Mouse (Mus musculus) hindbrain, embryonic 11.5 days (tissue): ENCODE measurements around the gene Naa38. TPM values are rescaled to one million over a fixed set of nuclear protein-coding genes. Genes with fewer than 3 reads are reported as not detected.

Experiments
- ATAC-seq: fragments of 200-750 bp; cut with Nextera tagmentation; 2 replicates; pipeline ENCODE4 v1.8.0; 2017; ENCODE audit warnings: mild to moderate bottlenecking, moderate TSS enrichment, moderate library complexity; ENCODE audit not compliant: low FRiP score
- DNase-seq: peaks from one replicate; pipeline ENCODE4 v3.0.0-alpha.2; 2015; ENCODE audit warnings: low spot score
- H3K27ac ChIP-seq: fragments of 300-500 bp; sonication (generic); 2 replicates; pipeline ENCODE4 v1.5.1; 2014; ENCODE audit warnings: mild to moderate bottlenecking, low read depth, low read length
- H3K27me3 ChIP-seq: fragments of 300-500 bp; sonication (generic); 2 replicates; pipeline ENCODE4 v1.6.1; 2014; ENCODE audit warnings: mild to moderate bottlenecking, low read length, moderate library complexity, mixed read lengths; ENCODE audit not compliant: control insufficient read depth, insufficient read depth
- H3K36me3 ChIP-seq: fragments of 300-500 bp; sonication (generic); 2 replicates; pipeline ENCODE4 v1.6.1; 2014; ENCODE audit warnings: mild to moderate bottlenecking, low read length, moderate library complexity, mixed read lengths; ENCODE audit not compliant: control insufficient read depth, insufficient read depth
- H3K4me1 ChIP-seq: fragments of 300-500 bp; sonication (generic); replicated peaks from 2 replicates; pipeline ENCODE4 v1.6.1; 2014; ENCODE audit warnings: low read length, mixed read lengths; ENCODE audit not compliant: control insufficient read depth, insufficient read depth
- H3K4me2 ChIP-seq: fragments of 300-500 bp; sonication (generic); replicated peaks from 2 replicates; pipeline ENCODE4 v1.6.1; 2014; ENCODE audit warnings: mild to moderate bottlenecking, low read depth, low read length
- H3K4me3 ChIP-seq: fragments of 300-500 bp; sonication (generic); 2 replicates; pipeline ENCODE4 v1.5.1; 2014; ENCODE audit warnings: low read depth, low read length
- H3K9ac ChIP-seq: fragments of 300-500 bp; sonication (generic); 2 replicates; pipeline ENCODE4 v1.6.1; 2014; ENCODE audit warnings: low read depth, low read length
- H3K9me3 ChIP-seq: fragments of 300-500 bp; sonication (generic); 2 replicates; pipeline ENCODE4 v1.6.1; 2016; ENCODE audit warnings: low read length; ENCODE audit not compliant: control insufficient read depth
- WGBS: fragments of 180-500 bp; shearing (Covaris S2); extraction: QIAGEN DNeasy Blood & Tissue Kit; methylation state at CpG from one replicate; pipeline ENCODE4 v1.1.7; 2014; 5-methylcytosine and 5-hydroxymethylcytosine counted together
- polyA plus RNA-seq: library from polyadenylated mRNA; unstranded; fragments of >200 nt; fragmentation: Nextera tagmentation; extraction: Ambion mirVana; gene quantifications from 2 replicates; pipeline ENCODE4 v1.2.1, GENCODE M21; 2014

Naa38 gene
- polyA plus RNA-seq, 1 experiment from 2014 or later = 120 TPM

DNA sequence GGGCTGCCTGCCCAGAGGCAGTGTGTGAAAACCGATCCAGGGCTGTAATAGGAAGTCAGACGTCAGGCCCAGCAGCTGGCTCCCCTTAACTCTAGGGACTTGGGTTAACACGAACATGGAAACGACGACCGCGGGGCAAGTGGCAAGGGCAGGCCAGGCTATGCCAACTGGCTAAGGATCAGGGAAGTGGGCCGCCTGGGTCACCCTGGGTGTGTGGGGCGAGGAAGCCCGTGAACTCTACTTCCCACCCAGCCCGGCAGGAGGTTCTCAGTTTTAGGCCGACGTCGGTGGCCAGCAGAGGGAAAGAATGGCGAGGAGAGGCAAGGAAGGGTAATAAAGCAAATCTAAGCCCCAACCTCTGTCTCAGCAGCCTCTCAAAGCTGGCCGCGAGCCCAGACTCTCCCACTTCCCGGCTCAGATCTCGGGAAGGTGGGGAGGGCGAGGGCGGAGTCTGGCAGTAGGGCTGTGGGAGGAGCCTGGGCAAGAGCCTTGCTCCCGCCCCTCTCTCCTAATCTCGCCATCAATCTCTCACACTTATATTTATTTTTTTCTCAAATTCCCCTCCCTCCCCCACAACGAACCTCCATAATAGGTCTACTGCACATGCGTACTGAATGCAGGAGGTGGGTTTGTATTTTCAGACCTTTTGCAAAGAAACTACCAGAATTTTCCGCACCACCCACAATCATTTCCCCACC lies 29.0 kb upstream of the Naa38 start:
- DNase-seq (peak; percentile 90), ATAC-seq (peak; percentile 75)
- peak overlapping the region; percentile 100 for H3K27ac ChIP-seq
- peaks cover 22% of the 10 kb centered on the region for H3K4me1 ChIP-seq
- WGBS = 1% methylated on average over 26 of the region's 26 CpGs
- H3K27me3 ChIP-seq = no peaks in the 10 kb centered on the region
- H3K36me3 ChIP-seq = no peaks in the 10 kb centered on the region
- no peaks in the 10 kb centered on the region for H3K9me3 ChIP-seq
- peak overlapping the region; percentile 84 for H3K4me2 ChIP-seq
- H3K9ac ChIP-seq = peak overlapping the region; percentile 57
- peak overlapping the region; percentile 95 for H3K4me3 ChIP-seq

DNA sequence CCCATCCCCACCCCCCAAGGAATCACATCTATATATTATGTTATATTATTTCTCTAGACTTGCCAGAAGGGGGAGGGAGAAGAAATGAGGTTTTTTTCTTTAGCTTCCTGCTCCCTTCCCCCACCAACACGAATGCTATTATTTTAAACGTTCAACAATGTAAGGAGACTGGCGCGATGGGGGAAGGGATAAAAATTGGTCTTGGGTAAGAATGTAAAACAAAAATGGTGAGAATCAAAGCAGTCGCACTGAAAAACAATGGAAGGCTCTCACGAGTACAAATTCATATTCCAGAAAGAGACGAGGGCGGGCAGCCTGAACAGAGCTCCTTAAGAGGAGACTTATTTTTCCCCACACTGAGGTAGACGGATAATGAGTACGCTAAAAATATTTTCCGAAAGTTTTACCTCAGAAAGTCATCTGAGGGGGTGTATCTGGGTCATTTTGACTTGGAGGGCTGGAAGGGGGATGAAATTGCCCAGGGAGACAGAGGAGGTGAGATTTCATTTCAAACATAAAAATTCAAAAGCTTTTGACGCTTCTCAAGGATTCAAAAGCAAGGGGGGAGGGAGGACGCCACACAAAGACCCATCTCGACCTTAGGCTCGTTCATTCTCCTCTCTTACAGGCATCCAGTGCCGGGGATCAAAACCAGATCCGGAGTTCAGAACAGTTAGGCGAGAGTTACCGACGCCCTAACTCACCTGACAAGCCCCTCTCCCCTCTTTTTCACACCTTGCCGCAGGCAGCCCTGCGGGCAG lies 28.3 kb upstream of the Naa38 start:
- H3K4me3 ChIP-seq = peak overlapping the region; percentile 95
- ATAC-seq (no peak), DNase-seq (peak; percentile 68)
- H3K9ac ChIP-seq = peak overlapping the region; percentile 100
- no peaks in the 10 kb centered on the region for H3K36me3 ChIP-seq
- H3K4me2 ChIP-seq = peak overlapping the region; percentile 84
- peak overlapping the region; percentile 100 for H3K27ac ChIP-seq
- H3K9me3 ChIP-seq = no peaks in the 10 kb centered on the region
- no peaks in the 10 kb centered on the region for H3K27me3 ChIP-seq
- H3K4me1 ChIP-seq = peaks cover 29% of the 10 kb centered on the region
- WGBS = under 1% methylated on average over 22 of the region's 22 CpGs

DNA sequence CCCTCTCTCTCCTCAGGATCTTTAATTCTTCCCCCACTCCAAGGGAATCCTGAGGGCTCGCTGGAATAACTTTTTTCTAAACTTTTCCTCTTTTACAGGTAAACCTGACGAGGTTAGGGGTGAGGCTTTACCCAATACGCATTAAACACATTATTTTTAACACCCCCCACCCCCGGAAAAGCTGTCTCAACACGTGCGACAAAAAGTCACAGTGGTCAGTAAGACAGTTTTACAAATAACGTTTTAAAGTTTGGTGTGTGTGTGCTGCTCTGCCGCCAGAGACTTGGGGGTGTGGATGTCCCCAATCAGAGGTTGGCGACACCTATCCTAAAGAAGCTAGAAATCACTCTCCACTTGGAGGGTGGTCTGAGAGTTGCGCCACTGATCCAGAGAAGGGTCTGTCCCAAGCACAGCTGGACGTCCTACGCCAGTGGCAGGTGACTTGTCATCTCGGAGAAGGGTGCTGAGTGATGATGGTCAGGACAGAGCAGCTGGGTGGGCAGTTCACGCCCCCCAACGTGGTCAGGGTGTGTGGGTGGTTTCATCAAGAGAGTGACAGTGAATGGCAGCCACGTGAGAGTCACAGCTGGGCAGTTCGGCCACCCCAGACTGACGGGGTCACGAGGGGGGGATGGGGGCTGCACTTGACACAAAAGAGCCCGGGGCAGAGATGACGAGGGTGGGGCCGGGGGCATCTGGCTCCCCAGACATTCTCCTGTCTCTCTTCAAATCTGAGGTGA lies 27.5 kb upstream of the Naa38 start:
- peak overlapping the region; percentile 84 for H3K4me2 ChIP-seq
- H3K9me3 ChIP-seq = no peaks in the 10 kb centered on the region
- H3K4me1 ChIP-seq = peaks cover 30% of the 10 kb centered on the region
- H3K27ac ChIP-seq = peak overlapping the region; percentile 100
- ATAC-seq (peak; percentile 58), DNase-seq (no peak)
- WGBS = under 1% methylated on average over 22 of the region's 22 CpGs
- no peaks in the 10 kb centered on the region for H3K27me3 ChIP-seq
- peak overlapping the region; percentile 95 for H3K4me3 ChIP-seq
- peak overlapping the region; percentile 100 for H3K9ac ChIP-seq
- H3K36me3 ChIP-seq = no peaks in the 10 kb centered on the region

DNA sequence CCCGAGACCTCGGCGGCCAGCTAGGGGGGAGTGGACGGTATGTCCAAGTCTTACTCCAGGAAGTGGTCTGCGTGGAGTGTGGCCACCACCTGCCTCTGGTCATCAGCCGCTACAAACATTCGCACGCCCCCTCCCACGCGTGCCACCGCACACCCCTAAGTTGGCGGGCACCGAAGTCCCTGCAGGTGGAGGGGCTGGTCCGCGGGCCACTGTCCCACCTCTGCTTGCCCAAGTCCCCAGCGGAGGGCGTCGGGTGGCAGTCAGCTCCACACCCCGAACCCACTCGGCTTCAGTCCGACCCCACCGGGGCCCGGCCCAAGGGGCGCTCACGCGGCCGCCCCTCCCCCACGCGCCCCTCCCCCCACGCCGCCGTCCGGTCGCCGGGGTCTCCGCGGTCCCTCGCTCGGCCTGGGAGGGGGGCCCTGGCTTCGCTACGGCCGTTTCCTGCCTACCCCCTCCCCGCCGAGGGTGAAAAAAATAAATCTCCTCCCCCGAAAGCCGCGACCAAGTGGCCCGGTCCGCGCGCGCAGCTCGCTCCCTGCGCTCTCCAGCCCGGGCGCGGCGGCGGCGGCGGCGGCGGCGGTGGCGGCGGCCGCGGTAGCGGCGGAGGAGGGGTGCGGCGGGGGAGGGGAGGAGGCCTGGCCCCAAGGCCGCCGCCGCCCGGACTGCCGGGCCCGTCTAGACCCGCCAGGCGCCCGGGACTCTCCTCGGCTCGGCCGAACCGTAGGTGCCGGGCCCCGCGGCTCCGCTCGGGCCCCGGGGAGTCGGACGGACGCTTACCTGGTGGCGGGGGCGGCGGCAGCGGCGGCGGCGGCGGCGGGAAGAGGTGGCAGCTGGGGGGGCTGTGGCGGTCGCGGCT lies 26.7 kb upstream of the Naa38 start:
- ATAC-seq (peak; percentile 44), DNase-seq (peak; percentile 75)
- H3K4me1 ChIP-seq = peaks cover 30% of the 10 kb centered on the region
- 0% methylated on average over 36 of the region's 106 CpGs for WGBS
- peak overlapping the region; percentile 84 for H3K4me2 ChIP-seq
- H3K27me3 ChIP-seq = no peaks in the 10 kb centered on the region
- no peaks in the 10 kb centered on the region for H3K9me3 ChIP-seq
- H3K4me3 ChIP-seq = peak overlapping the region; percentile 95
- H3K27ac ChIP-seq = peak overlapping the region; percentile 100
- no peaks in the 10 kb centered on the region for H3K36me3 ChIP-seq
- peak overlapping the region; percentile 100 for H3K9ac ChIP-seq

DNA sequence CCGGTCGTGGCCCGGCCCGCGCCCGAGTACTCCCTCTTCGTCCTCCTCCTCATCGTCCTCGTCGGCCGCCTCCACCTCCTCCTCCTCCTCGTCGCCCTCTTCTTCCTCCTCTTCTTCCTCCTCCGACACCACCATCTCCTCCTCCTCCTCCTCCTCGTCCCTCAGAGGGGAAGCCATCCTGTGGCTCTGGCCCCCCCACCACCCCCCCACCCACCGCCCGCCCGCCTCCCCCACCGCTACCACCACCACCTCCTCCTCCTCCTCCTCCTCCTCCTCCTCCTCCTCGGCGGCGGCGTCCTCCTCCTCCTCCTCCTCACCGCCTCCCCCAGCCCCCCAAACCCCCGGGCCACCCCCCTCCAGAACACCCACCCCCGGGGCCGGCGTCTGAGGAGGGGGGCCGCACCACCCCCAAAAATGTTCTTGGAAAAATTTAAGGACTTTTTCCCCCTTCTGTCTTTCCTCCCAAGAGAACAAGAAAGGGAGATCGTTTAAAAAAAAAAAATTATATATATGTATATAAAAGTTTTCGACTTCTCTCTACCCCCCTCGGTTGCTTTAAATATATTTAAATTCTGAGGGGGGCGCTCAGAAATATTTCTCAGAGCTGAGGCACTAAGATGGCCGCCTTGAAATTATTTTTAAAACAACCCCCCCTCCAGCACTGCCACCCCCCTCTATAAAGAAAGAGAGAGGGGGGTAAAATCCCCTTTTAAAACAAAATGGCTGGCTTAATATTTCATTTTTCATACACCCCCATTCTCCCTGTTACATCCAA lies 25.9 kb upstream of the Naa38 start, which contains the start of gene Chd3:
Gene Chd3, minus strand, starts transcription at position 192 of the 775 bp plus-strand sequence.
- H3K27me3 ChIP-seq = no peaks in the 10 kb centered on the region
- H3K4me1 ChIP-seq = peaks cover 30% of the 10 kb centered on the region
- H3K9me3 ChIP-seq = no peaks in the 10 kb centered on the region
- ATAC-seq (no peak), DNase-seq (peak; percentile 66)
- peak within 1 kb of the TSS; percentile 95 for H3K4me3 ChIP-seq
- peak within 1 kb of the TSS; percentile 84 for H3K4me2 ChIP-seq
- 4% methylated on average over 9 of the region's 34 CpGs for WGBS
- H3K27ac ChIP-seq = peak within 1 kb of the TSS; percentile 100
- no peaks in the 10 kb centered on the region for H3K36me3 ChIP-seq
- H3K9ac ChIP-seq = peak within 1 kb of the TSS; percentile 100

DNA sequence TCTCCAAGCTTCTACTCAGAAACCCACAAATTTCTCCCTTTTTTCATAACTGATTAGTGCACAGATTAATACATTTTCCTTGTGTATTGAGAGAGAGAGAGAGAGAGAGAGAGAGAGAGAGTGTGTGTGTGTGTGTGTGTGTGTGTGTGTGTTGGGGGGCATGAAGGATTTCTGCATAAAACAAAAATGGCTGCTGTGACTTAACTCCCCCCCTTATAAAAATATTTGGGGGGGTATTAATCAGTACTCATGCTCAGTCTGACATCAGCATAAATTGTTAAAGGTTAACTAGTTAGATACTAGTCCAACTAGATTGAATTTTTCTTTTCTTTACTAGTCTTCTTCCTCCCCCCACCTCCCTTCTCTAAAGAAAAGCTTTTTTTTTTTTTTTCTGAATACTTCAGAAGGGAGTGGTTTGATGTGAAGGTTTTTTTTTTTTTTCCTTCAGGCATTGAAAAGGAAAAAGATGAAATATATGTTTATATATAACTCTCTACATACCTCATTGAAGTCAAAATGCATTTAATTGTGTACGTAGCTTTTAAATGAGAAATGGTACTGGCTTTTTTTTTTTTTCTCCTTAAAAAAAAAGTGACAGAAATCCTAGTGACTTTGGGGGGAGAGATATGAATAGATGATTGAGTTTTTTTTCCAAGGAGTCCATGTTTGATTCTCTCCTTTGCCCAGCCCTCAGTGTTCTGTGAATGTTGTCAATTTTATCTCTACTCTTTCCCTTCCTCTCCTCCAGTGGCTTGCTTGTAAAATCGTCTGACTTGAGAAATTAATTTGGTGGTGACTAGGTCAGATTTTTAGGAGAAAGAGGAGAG lies 25.1 kb upstream of the Naa38 start:
- H3K9ac ChIP-seq = peak overlapping the region; percentile 100; the same call in 1 of the 2 replicates
- no peak for DNase-seq
- no peaks in the 10 kb centered on the region for H3K27me3 ChIP-seq
- H3K4me2 ChIP-seq = peak overlapping the region; percentile 84
- peak overlapping the region; percentile 100 for H3K27ac ChIP-seq
- no peak for ATAC-seq
- H3K4me3 ChIP-seq = peak overlapping the region; percentile 95
- peaks cover 24% of the 10 kb centered on the region for H3K4me1 ChIP-seq
- WGBS = 28% methylated on average over 2 of the region's 2 CpGs
- no peaks in the 10 kb centered on the region for H3K36me3 ChIP-seq
- H3K9me3 ChIP-seq = no peaks in the 10 kb centered on the region

DNA sequence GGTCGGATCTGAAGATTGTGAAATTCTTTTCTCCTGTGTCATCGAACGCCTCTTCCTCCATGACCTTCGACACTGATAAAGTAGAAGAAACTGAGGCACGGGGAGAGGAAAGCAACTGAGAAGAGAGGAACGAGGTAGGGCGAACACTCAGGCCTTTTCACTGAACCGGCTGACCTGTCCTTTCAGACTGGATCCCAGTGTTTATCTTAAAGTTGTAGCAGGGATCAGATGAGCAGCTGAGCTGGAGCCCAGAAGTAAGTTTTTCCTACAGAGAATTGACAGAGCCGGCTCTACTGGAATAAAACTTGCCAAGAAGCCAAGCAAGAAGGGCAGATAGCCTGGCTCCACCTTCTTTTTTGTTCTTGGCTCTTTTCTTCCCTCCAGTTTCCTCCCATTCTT lies 24.5 kb upstream of the Naa38 start:
- H3K36me3 ChIP-seq = no peaks in the 10 kb centered on the region
- no peaks in the 10 kb centered on the region for H3K9me3 ChIP-seq
- peak overlapping the region; percentile 32 for H3K4me2 ChIP-seq
- ATAC-seq (no peak), DNase-seq (no peak)
- peaks cover 19% of the 10 kb centered on the region for H3K4me1 ChIP-seq
- WGBS = 14% methylated on average over 9 of the region's 9 CpGs
- peak overlapping the region; percentile 20 for H3K4me3 ChIP-seq
- no peaks in the 10 kb centered on the region for H3K27me3 ChIP-seq
- peak overlapping the region; percentile 75 for H3K27ac ChIP-seq
- H3K9ac ChIP-seq = peak overlapping the region; percentile 12; the same call in 1 of the 2 replicates
